Mouse (Mus musculus) spleen, adult 2 months (tissue): ENCODE measurements at regions not wholly inside any gene's neighbourhood (a gene's known extent, or its start where the extent isn't known, plus 50 kb on each side); places are given as distances from the start of the nearest gene placed in this dataset.

Experiments
- CTCF ChIP-seq: fragments of 200-500 bp; IDR thresholded peaks from 2 replicates; pipeline ENCODE4 v1.5.1; 2011; ENCODE audit warnings: mild to moderate bottlenecking, inconsistent platforms; ENCODE audit not compliant: insufficient read depth, insufficient read length, insufficient replicate concordance; ENCODE audit errors: extremely low read depth
- POLR2A ChIP-seq: fragments of 200-500 bp; IDR thresholded peaks from 2 replicates; pipeline ENCODE4 v1.6.1; 2011; ENCODE audit warnings: low read depth, low read length, inconsistent platforms

DNA sequence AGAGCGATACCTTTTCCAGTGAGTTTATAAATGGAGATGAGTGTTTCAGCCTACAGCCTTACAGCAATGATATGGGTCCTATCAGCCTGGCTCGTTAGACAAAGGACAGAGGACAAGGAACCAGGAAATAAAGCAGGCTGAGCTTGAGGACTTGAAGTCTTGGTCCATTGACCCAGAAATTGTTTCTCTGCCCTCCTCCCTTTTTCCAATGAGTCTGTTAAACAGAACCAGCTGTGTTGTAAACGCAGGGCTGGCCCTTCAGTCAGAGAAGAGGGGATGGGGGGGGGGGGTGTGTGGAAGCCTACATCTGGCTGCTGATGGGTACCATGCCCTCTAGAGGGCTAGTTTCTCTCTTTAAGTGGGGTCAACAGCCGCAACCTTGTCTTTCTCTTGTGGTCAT is 199.7 kb upstream of the Nr4a3 start:
- TF ChIP-seq CTCF = no peak
- TF ChIP-seq POLR2A = no peak
